Mouse (Mus musculus) erythroblast, embryonic 14.5 days (primary cell): ENCODE results near the gene Atp8b2.

Source experiments
- GATA1 ChIP-seq: IDR thresholded peaks from 2 replicates; pipeline ENCODE4 v1.6.1; 2012; ENCODE audit warnings: low read length, inconsistent platforms, mixed read lengths
- TAL1 ChIP-seq: IDR thresholded peaks from 3 replicates; pipeline ENCODE4 v1.6.1; 2012; ENCODE audit warnings: low read length, inconsistent platforms, mixed read lengths

GRCm38 (mm10) chr3:89936495-89936894 is 26.8 kb downstream of the Atp8b2 start:
- TF ChIP-seq TAL1 (no peak), GATA1 (no peak)
